Mouse (Mus musculus): ENCODE measurements around the gene Adipor1.

DNA sequence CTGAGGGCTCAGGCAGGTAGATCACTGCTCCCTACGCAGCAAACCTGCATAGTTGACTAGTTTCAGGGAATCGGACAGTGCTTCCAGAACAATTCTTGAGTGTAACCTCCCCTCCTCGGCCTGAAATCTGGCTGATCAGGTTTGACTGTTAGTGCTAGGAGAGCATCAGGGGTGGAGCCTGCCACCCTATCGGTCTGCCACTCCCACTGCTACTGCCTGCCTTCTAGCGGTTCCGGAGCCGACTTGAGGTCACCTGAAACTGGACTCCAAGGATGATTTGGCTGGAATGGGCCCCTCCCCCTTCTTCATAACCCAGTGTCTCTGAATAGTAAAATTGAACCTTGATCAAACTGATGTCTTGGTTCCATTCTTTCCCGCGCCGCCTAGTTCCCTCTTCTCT is 17.8 kb downstream of the Adipor1 start:
- no peak for TF ChIP-seq CTCF (IDR thresholded peaks at IDR 0.05; ENCODE audit: borderline replicate concordance, insufficient read depth, low read length)
- no peak for TF ChIP-seq POLR2A (IDR thresholded peaks at IDR 0.05; ENCODE audit: low read depth, low read length)
